Mouse (Mus musculus): ENCODE measurements around the gene Gas2.

DNA sequence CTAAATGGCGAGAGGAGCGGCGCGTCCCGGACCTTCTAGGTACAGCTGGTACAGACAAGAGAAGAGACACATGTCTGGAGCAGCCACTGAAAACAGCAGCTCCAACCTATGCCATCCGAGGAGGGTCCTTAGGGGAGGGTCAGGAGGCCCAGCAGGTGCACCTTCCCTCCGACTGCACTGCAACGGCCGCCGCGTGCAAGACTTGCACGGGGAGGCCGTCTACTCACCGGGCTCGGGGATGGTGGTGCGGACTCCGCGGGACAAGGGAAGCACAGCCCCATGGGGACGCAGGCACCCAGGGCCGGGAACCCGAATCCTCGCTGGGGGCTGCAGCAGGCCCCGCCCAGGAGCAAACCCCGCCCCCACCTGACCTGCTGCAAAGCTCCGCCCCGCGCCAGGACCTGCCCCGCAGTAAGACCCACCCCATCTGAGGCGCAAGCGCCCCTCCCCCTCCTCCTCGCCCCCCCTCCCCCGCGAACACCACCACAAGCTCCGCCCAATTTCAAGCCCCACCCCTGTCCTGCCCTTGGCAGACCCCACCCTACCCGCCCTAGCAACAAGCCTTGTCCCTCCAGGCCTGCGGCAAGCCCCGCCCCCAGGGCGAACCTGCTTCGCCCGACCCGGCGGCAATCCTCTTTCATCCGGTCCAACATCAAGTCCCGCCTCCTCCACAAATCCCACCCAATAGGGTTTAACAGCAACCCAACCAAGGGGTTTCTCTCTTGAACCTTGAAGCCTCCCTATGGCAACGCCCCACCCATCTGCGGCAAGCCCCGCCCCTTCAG, 143.9 kb downstream of the Gas2 start, which contains the start of gene Svip:
- no peak for TF ChIP-seq ZC3H11A (IDR thresholded peaks at IDR 0.05; ENCODE audit: borderline replicate concordance, low read depth, low read length)
- TF ChIP-seq ZNF384 (IDR thresholded peaks at IDR 0.05; ENCODE audit: low read depth, low read length) = no peak
- no peak for TF ChIP-seq CHD2 (IDR thresholded peaks at IDR 0.05; ENCODE audit: low read depth, low read length)

Measured in ES-E14 (cell line).